Mouse (Mus musculus) kidney, adult 2 months (tissue): ENCODE data around the gene Olfr459.

Experiments used
- CTCF ChIP-seq: fragments of 200-500 bp; conservative IDR thresholded peaks from 2 replicates; pipeline ENCODE4 v1.5.1; 2011; ENCODE audit warnings: low read depth, mild to moderate bottlenecking, control low read depth, low read length, moderate library complexity, mixed read lengths; ENCODE audit not compliant: insufficient read depth, insufficient read length
- POLR2A ChIP-seq: fragments of 200-500 bp; IDR thresholded peaks from one replicate; pipeline ENCODE4 v1.6.1; 2011; ENCODE audit warnings: low read depth, low read length, control low read depth

DNA sequence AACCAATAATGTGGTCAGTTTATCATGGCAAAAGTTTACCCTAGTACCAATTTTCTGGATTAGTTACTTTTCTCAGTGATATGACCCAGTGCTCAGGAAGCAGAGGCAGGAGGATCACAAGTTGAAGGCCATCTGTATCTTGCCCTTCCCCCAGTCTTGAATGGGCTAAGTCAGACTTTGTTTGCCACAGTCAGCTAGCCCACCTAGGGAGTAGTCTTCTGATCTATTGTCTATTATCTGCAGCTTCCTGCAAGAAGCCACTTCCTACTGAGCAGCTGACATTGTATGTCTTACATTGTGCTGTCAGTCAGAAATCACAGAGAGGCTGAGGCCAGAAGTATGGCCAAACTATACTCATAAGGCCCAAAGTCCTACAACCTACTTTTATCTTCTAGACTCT, 33.9 kb downstream of the Olfr459 start:
- TF ChIP-seq CTCF (no peak), POLR2A (no peak)
